Mouse (Mus musculus) kidney, postnatal 4 days (tissue): ENCODE results near the gene Tradd.

ENCODE experiments used
- DNase-seq, 2 experiments: peaks; one replicate each; pipeline ENCODE4 v3.0.0; 2021; ENCODE audit warnings: mixed read lengths in 2 of 2

The Tradd gene

DNA sequence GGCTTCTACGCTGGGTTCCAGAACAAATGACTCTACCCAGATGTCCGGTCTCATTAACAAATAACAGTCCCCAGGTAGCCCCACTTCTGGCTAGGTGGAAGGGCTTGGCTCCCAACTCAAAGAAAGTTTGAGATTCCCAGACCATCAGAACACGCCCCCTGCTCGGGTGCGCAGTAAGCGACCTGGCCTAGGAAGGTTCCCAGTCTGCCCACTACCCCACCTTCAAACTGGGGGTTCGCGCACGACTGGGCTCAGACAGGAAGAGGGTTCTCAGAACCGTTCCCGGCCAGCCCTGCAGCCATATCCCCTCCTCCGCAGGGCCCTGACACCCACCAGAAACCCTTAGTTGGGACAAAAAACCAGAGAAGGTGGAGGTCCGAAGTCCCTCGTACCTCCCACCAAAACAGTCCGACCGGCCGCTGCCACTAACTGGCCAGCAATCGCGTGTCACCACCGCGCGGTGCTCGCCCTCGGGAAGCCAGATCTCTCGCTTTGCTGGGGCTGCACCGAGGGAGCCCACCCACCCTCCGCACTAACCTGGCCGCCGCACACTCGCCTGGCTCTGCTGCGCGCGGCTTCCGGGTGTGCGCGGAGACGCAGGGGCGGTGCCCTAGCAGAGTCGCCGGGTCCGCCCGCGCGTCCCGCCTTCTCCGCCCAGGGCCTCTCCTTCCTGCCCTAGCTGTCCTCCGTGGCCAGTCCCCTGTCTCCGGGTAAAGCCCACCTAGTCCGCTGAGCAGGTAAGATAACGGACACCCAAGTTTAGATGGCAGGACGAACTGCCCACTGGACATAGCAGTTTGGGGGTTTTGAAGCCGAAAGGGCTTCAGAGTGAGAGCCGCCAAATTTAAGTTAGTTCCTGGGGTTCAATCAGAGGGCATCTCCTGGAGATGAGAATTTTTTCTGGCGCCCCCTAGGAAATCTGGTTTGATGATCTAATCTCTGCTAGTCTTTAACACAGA lies at the start of gene Tradd, which contains the start of gene Fbxl8:
Tradd (minus strand) TSS at position 586 of the 959 bp plus-strand sequence.
Fbxl8 (plus strand) TSS at position 625 of the 959 bp plus-strand sequence.
- DNase-seq = peak; percentile 81 to 86

GRCm38 (mm10) chr8:105313622-105314402 lies 49.4 kb upstream of the Tradd start:
- DNase-seq = no peak

GRCm38 (mm10) chr8:105312891-105313481 lies 48.6 kb upstream of the Tradd start:
- no peak for DNase-seq

DNA sequence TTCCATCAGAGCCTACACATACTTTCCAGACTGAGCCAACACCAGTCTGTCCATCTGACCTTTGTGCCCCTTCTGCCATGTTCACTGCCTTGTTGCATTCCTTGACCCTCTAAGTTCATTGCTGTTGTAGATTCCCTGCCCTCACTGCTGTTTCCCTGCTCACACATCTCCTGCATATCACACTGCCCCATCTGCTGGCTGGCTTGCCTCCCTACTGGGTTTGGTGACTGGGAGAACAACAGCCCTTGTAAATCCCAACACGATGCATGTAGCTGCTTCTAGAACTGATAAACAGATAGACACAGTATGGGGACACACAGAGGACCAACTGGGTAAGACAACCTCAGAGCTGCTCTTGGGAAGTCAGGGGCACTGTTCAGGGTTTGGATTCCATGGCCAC lies 47.3 kb upstream of the Tradd start:
- no peak for DNase-seq

DNA sequence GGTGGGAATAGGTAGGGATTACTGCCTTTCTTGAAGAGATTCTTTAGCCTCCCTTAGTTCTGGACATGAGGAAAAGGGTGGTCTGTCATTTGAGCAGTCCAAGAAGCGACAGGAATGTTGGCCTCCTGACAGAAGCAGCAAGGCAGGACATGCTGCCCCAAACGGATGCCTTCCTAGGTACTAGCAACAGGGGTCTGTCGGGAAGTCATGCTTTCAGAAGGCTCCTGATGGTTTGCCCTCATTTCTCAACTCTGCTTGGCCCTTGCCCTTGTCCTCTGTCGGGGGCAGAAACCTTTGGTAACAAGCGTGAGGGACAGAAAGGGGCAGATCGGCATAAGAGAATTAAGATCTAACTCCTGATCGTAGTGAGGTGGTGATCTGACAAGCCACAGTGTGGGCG lies 45.7 kb upstream of the Tradd start:
- no peak for DNase-seq

DNA sequence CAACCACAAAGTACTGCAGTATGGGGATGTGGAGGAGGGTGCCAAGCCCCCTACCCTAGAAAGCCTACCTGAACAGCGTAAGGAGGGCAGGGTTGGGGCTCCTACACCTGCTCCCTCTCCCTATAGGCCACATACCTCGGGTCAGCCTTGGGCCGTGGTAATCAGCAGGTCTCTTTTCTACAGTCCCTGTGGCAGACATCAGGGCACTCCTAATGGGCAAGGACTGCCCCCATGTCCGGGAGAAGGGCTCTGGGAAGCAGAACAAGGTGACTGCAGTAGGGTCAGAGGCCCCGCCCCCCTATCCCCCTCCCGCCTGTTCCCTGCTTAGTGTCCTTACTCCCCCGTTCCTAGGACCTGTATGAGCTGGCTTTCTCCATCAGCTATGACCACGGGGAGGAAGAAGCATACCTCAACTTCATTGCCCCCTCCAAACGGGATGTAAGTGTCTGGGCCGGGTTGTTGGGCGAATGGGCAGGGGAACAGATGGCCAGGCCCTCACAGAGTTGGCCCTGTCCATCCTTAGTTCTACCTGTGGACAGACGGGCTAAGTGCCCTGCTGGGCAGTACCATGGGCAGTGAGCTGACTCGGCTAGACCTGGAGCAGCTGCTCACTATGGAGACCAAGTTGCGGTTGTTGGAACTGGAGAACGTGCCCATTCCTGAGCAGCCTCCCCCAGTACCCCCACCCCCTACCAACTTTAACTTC lies 44.9 kb upstream of the Tradd start:
- DNase-seq = no peak

- DNase-seq = no peak
Observed at GRCm38 (mm10) chr8:105308428-105308827, 44.0 kb upstream of the Tradd start.

- no peak for DNase-seq
Observed at GRCm38 (mm10) chr8:105307670-105308069, 43.3 kb upstream of the Tradd start.

- no peak for DNase-seq
Observed at GRCm38 (mm10) chr8:105306146-105306691, 41.8 kb upstream of the Tradd start.

DNA sequence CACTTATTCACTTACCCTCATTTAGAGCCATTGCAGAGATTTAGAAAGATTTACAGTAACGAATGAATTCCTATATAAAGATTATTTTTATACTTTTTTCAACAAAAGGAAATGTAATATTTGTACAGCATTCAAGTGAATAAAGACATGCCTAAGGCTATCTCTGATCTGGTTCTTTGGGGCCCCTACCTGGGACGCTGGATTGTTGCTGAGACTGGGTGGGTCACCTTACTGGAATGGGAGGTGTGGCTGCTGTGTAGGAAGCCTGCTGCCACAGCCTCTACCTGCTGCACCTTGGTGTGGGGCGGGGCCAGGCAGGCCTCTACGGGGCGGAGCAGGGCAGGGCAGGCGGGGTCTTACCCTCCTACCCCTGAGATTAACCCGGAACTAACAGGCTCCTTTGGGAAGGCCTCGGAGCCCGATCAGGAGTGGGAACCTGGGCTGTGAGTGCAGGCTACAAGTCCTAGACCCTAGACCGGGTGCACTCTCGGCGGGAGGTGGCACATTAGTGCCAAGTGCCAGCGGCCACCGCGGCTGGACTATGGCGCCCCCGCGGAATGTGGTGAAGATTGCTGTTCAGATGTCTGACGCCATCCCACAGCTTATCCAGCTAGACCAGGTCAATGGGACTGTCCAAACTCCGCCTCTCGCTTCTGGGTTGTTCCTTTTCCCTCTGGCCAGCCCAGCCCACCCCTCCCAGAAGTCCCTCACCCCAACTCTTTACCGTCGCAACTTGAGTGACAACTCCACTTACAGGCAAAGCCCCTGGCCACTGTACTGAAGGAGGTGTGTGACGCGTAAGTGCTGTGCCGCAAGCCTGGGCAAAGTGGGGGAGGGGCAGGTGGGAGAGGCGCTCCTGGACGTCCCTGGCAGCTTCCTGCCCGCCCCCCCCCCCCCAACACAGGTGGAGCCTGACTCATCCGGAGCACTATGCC lies 41.1 kb upstream of the Tradd start, which contains the start of gene Elmo3:
Elmo3 (plus strand) TSS at position 391 of the 935 bp plus-strand sequence.
- peak; percentile 80 to 88 for DNase-seq

DNA sequence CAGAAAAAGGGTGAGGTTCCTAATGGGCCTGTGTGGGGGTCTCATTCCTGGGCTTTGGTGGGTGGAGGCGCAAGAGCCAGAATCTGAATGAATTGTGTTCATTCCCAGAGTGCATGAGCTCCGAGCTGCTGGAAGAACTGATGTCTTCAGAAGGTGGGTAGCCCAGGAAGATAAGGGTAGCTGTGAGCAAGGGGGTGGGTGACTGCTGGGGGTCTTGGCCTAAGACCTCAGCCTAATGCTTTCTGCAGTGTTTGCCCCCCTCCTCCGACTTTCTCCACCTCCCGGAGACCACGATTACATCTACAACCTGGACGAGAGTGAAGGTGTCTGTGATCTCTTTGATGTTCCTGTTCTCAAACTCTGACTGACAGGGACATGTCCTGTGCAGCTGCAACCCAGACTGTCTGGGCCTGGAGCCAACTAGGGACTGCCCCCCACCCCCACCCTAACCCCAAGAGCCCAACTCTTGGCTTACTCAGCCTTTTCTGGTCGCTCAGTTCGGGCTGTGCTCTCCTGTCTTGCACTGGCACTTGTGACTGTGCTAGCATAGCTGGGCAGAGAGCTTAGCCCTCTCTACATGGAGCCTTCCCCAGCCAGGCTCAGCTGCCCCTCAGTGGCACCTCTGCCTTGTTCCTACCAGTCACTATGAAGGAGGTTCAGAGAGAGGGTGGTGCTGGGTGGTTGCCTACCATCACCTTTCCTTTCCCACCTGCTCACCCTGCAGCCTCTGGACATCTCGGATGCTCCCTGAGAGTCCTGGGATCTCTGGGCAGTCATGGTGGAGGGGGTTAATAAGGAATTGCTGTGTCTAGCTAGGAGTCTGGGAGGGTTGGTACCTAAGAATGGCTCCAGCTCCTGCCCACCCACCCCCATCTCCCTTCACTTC lies 40.2 kb upstream of the Tradd start:
- no peak for DNase-seq

GRCm38 (mm10) chr8:105303874-105304273 lies 39.5 kb upstream of the Tradd start:
- no peak for DNase-seq

GRCm38 (mm10) chr8:105303396-105303795 lies 39.0 kb upstream of the Tradd start:
- DNase-seq = no peak

DNA sequence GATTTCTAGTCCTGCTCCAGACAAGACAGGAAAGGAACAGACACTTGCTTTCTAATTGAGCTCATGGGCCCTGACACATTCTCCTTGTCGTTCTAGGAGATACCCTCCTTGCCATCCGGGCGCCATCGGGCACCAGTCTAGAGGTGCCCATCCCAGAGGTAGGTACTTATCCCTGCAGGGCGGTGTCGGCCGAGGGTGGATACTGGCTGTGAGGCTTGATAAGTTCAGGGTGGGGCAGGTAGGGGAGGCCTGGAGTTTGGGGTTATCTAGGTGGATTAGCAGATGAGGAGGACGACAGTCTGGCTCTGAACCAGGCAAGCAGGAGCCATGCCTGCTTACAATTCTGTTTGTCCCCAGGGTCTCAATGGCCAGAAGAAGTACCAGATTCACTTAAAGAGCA lies 35.6 kb upstream of the Tradd start:
- no peak for DNase-seq

DNA sequence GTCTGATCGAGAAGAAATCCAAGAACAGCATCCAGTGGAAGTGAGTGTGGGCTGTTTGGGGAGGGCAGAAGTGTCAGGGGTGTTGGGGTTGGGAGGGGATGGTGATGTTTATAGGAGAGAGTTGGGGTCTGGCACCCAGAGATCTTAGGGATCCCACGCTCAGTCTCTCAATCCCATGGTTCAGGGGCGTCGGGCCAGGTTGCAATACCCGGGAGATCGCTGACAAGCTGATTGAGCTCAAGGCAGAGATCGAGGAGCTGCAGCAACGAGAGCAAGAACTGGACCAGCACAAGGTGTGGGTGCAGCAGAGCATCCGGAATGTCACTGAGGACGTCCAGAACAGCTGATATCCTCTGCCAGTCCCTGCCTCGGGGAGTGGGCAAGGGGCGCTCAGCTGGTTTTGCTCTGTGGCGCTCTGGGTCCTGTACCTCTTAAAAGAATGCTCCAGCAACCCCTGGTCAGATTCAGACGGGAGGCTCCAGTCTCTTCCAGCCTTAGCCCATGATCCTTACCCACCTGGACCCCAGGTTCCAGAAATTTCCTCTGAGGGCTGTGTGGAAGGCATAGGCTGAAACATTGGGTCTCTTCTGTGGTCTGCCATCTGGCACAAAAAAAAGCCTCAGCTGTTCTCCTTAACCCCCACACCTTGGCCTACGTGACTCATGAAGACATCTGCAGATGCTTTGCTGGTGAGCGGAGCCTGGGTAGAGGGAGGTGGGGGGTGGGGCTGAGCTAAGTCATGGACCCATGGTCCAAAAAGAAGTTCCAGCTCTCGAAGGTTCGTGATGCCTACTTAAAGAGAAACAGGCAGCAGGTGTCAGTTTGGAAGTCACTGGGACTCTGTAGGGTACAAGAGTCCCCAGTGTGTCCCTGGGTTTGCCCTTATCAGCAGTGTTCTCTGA lies 34.2 kb upstream of the Tradd start:
- no peak for DNase-seq

DNA sequence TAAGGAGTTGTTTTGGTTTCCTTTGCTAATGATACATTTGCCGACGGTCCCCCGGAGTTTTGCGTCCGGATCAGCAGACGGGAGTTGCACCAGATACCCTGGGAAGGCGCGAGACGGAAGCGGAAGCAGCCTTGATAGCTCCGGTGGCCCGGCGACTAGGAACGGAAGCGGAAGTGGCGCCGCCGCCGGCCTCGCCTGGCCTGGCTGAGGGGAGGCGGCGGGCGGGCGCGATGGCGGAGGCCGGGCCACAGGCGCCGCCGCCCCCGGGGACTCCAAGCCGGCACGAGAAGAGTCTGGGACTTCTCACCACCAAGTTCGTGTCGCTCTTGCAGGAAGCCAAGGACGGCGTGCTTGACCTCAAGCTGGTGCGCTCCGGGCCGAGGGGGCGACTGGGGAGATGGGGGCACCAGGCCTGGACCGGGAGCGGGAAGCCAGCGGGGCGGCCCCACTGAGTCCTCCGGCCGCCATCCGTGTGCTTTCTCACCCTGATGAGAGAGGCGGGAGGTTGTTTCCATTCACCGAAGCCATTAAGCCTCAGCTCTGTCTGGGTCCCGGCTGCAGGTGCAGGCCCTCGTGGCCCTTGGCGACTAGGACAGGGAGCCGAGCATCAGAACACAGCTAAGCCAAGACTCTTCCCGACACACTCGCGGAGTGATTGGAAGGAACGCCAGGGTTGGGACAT lies 33.2 kb upstream of the Tradd start, which contains the start of gene E2f4:
E2f4 (plus strand) TSS at position 153 of the 682 bp plus-strand sequence.
- peak; percentile 93 to 96 for DNase-seq

DNA sequence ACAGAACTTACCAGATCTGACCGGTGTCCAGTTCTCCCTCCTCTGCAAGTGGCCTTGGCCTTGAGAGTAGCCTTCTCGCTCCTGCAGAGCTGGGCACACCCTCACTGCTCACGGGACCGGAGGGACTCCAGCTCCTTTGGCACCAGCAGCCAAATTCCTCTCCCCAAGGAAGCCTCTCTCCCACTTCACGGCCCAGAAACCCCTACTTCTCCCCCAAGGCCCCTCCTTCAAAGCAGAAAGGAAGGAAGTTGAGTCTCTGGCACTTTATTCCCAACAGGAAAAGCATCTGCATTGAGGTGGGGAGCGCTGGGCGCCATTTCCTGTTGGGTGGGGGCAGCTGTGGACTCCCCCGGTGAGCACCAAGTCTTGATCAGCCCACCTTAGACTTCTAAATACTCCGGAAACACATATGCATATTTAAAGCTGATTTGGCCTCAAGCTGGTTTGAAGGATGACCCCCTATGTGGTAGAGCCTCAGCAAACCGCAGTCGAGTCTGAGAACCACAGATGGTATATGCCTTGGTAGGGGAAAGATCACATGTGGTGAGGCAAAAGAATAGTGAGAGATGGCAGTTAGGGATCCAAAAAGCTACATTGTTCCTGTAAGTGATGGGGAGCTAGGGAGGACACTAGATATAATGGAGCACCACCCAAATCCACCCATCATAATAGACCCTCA lies 31.6 kb upstream of the Tradd start, which contains the start of gene Exoc3l:
Exoc3l (minus strand) TSS at position 207 of the 679 bp plus-strand sequence.
- DNase-seq = peak in 1 of 2 experiments; percentile 54
